Mouse (Mus musculus) heart, adult 2 months (tissue): ENCODE measurements around the gene Acox1.

ENCODE experiments used
- CTCF ChIP-seq: fragments of 200-600 bp; IDR thresholded peaks from 2 replicates; pipeline ENCODE4 v1.8.1; 2022; ENCODE audit warnings: antibody characterized with exemption, mild to moderate bottlenecking, moderate library complexity
- POLR2A ChIP-seq: fragments of 200-500 bp; IDR thresholded peaks from 2 replicates; pipeline ENCODE4 v1.6.1; 2011; ENCODE audit warnings: mild to moderate bottlenecking, low read depth, low read length, control low read depth; ENCODE audit not compliant: insufficient read depth

- no peak for TF ChIP-seq CTCF
- TF ChIP-seq POLR2A: no peak
Measured at GRCm38 (mm10) chr11:116127156-116127980, 71.5 kb downstream of the Acox1 start, which contains the start of gene Trim47.
